ENCODE assay signal across 14 mouse cellular contexts in the genomic region with DNA sequence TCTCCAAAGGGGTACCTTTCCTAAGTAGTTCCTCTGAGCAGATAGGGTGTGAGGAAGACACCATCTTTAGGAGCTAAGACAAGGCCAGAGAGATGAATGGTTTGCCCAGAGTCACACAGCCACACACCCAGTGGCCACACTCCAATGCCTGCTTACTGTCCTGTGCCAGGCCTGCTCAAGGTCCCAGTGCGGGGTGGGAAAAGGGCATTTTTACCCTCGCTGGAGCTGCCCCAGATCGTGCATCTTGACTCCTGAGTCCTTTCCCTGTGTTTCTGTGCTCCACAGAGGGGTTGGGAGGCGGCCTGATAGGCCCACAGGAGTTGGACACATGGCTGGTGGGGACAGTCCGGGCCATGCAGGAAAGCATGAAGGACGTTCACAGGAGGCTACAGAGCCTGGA. TPM values are rescaled to one million over a fixed set of nuclear protein-coding genes. Genes with fewer than 3 reads are reported as not detected.
DNase-seq lines count a peak whose midpoint lies in the region; ATAC-seq and TF ChIP-seq lines count a peak whose summit lies in the region.
"Had no signal": no experiment of that assay in that cellular context is flagged by ENCODE, and none has a peak within 500 bp of the region (broad histone marks: within the 10 kb centered on the region; RNA-seq: fewer than 3 reads in every experiment).

No protein-coding gene starts in this region.

- H3K4me3 ChIP-seq in heart, postnatal 0 days (ENCODE audit: low read depth, low read length), result no peak overlapping the region
- H3K4me3 ChIP-seq in ES-E14 (ENCODE audit: insufficient read depth in 1 of 2, low read depth in 1 of 2, low read length in 2 of 2, poor library complexity in 1 of 2, severe bottlenecking in 1 of 2), result no peak overlapping the region
- H3K4me3 ChIP-seq in liver, embryonic 14.5 days (ENCODE audit: insufficient read depth in 1 of 2, low read depth in 2 of 2, low read length in 2 of 2), result peak overlapping the region; percentile 61 to 76
- H3K4me3 ChIP-seq: embryonic facial prominence, embryonic 12.5 days; hindbrain, embryonic 15.5 days; midbrain, embryonic 15.5 days had no signal

- H3K4me1 ChIP-seq in heart, postnatal 0 days (ENCODE audit: control insufficient read depth, insufficient read depth), result peaks cover 12% of the 10 kb centered on the region
- peaks cover 0 to 26% of the 10 kb centered on the region in 2 experiments; a peak in 2 of 4 replicates for H3K4me1 ChIP-seq in ES-E14 (ENCODE audit: control insufficient read depth in 2 of 2, insufficient read depth in 2 of 2, low read length in 2 of 2, poor library complexity in 1 of 2)
- peaks cover 34 to 39% of the 10 kb centered on the region in 2 experiments for H3K4me1 ChIP-seq in liver, embryonic 14.5 days (replicated peaks; ENCODE audit: control insufficient read depth in 2 of 2, insufficient read depth in 2 of 2, low read length in 1 of 2)

- no peak for ATAC-seq in heart, postnatal 0 days (ENCODE audit: insufficient read depth, low read depth)
- no peak for ATAC-seq in liver, embryonic 14.5 days (ENCODE audit: insufficient read depth)
- ATAC-seq: midbrain, embryonic 15.5 days had no signal

- in situ Hi-C loops in ES-E14 (cut with MboI; ENCODE audit: low sequenced_read_pairs in 2 of 2, unreplicated experiment in 2 of 2), result no loop called here

- no peaks in the 10 kb centered on the region for H3K9me3 ChIP-seq in heart, postnatal 0 days (replicated peaks; ENCODE audit: control insufficient read depth, low read length)
- no peaks in the 10 kb centered on the region for H3K9me3 ChIP-seq in ES-E14 (ENCODE audit: control insufficient read depth, insufficient read depth, low read depth, low read length)
- H3K9me3 ChIP-seq in liver, embryonic 14.5 days (ENCODE audit: control insufficient read depth, low read length), result no peaks in the 10 kb centered on the region
- H3K9me3 ChIP-seq: embryonic facial prominence, embryonic 12.5 days; hindbrain, embryonic 15.5 days; midbrain, embryonic 15.5 days had no signal

- peak overlapping the region; percentile 8; the same call in 1 of the 2 replicates for H3K27ac ChIP-seq in heart, postnatal 0 days (ENCODE audit: low read depth)
- no peak overlapping the region for H3K27ac ChIP-seq in ES-E14 (ENCODE audit: insufficient read depth, low read depth, low read length, poor library complexity, severe bottlenecking)
- H3K27ac ChIP-seq in liver, embryonic 14.5 days, result peak overlapping the region; percentile 94
- H3K27ac ChIP-seq: embryonic facial prominence, embryonic 12.5 days; hindbrain, embryonic 15.5 days; midbrain, embryonic 15.5 days had no signal

- no peaks in the 10 kb centered on the region for H3K27me3 ChIP-seq in heart, postnatal 0 days (ENCODE audit: control insufficient read depth, insufficient read depth, low read length)
- H3K27me3 ChIP-seq in liver, embryonic 14.5 days (ENCODE audit: control insufficient read depth, insufficient read depth, low read length), result peaks cover 12% of the 10 kb centered on the region

- H3K9ac ChIP-seq in heart, postnatal 0 days (replicated peaks; ENCODE audit: low read depth, low read length), result no peak overlapping the region
- H3K9ac ChIP-seq in ES-E14 (ENCODE audit: insufficient read depth, low read depth, low read length, poor library complexity, severe bottlenecking), result 0 out of 2 replicates have a peak overlapping the region, but pooled peaks have one; percentile 17
- peak overlapping the region; percentile 83 for H3K9ac ChIP-seq in liver, embryonic 14.5 days (replicated peaks)
- H3K9ac ChIP-seq: embryonic facial prominence, embryonic 12.5 days; hindbrain, embryonic 15.5 days; midbrain, embryonic 15.5 days had no signal

- 84% methylated on average over 6 of the region's 6 CpGs for WGBS in heart, postnatal 0 days
- 87% methylated on average over 6 of the region's 6 CpGs for WGBS in liver, embryonic 14.5 days (ENCODE audit: insufficient replicate concordance)

- intact Hi-C loops in heart, postnatal 25 days (cut with DNase I), result no loop called here

- no peak for TF ChIP-seq CTCF in heart, postnatal 0 days (IDR thresholded peaks at IDR 0.05; ENCODE audit: low read depth)
- peak; percentile 12; the same call in 1 of the 2 replicates for TF ChIP-seq CTCF in liver, embryonic 14.5 days (IDR thresholded peaks at IDR 0.05; ENCODE audit: low read depth)

- no peak overlapping the region for H3K4me2 ChIP-seq in heart, postnatal 0 days (ENCODE audit: low read depth, low read length)
- H3K4me2 ChIP-seq in liver, embryonic 14.5 days (ENCODE audit: low read depth), result peak overlapping the region; percentile 73
- H3K4me2 ChIP-seq: embryonic facial prominence, embryonic 12.5 days; hindbrain, embryonic 15.5 days; midbrain, embryonic 15.5 days had no signal

- no peaks in the 10 kb centered on the region; the same call in 1 of the 2 replicates for H3K36me3 ChIP-seq in heart, postnatal 0 days (replicated peaks; ENCODE audit: control insufficient read depth, insufficient read depth, low read length)
- H3K36me3 ChIP-seq in ES-E14 (ENCODE audit: control insufficient read depth, insufficient read depth, low read length, poor library complexity, severe bottlenecking), result no peaks in the 10 kb centered on the region
- peaks cover 22% of the 10 kb centered on the region for H3K36me3 ChIP-seq in liver, embryonic 14.5 days (replicated peaks; ENCODE audit: control insufficient read depth, insufficient read depth, low read depth)
- H3K36me3 ChIP-seq: embryonic facial prominence, embryonic 12.5 days; hindbrain, embryonic 15.5 days; midbrain, embryonic 15.5 days had no signal

- DNase-seq in adrenal gland, postnatal 14 days, result peak; percentile 55
- no peak for DNase-seq in adrenal gland, adult 8-10 months
- no peak for DNase-seq in heart, postnatal 0 days (ENCODE audit: low spot score)
- DNase-seq in heart, postnatal 25 days (ENCODE audit: low spot score), result no peak
- no peak for DNase-seq in ES-E14 (ENCODE audit: low read depth, low spot score)
- DNase-seq in liver, embryonic 14.5 days (ENCODE audit: low read depth in 3 of 3, low spot score in 3 of 3), result no peak
- no peak for DNase-seq in frontal cortex, adult 2 months (ENCODE audit: extremely low spot score in 1 of 2, low spot score in 1 of 2)
- DNase-seq: cerebellum, postnatal 25 days; lung, adult 2 months; thymus, postnatal 36 days had no signal

- TF ChIP-seq EP300 in heart, postnatal 0 days (IDR thresholded peaks at IDR 0.05; ENCODE audit: low read depth), result no peak
- no peak for TF ChIP-seq EP300 in liver, embryonic 14.5 days (IDR thresholded peaks at IDR 0.05; ENCODE audit: low read depth)

TF ChIP-seq in ES-E14, 5 proteins besides CTCF, POLR2A, EP300 and RAD21:
- TF ChIP-seq MAFK (IDR thresholded peaks at IDR 0.05; ENCODE audit: insufficient read depth, low read depth, low read length), result no peak
- no peak for TF ChIP-seq CHD2 (IDR thresholded peaks at IDR 0.05; ENCODE audit: low read depth, low read length)
- TF ChIP-seq ZNF384 (IDR thresholded peaks at IDR 0.05; ENCODE audit: low read depth, low read length), result no peak
- TF ChIP-seq ZC3H11A (IDR thresholded peaks at IDR 0.05; ENCODE audit: borderline replicate concordance, low read depth, low read length), result no peak
- TF ChIP-seq HCFC1 (IDR thresholded peaks at IDR 0.05; ENCODE audit: borderline replicate concordance, insufficient read depth, low read length), result no peak

RNA-seq across cellular contexts. Expression of a gene that starts 4.3 kb away (rescaled TPM):
- total RNA-seq in adrenal gland, postnatal 14 days (2021), result 77.8 and 84.9 TPM in 2 replicates
- 100 to 1,000 TPM; 114 to 181 (median 146) TPM for total RNA-seq in adrenal gland, adult 8-10 months (2022)
- total RNA-seq in heart, postnatal 0 days (2014; rRNA removed; ENCODE audit: low replicate concordance), result 16.3 and 20.0 TPM in 2 replicates
- 21.6 and 22.2 TPM in 2 replicates for polyA plus RNA-seq in heart, postnatal 0 days (2015; fragmentation: Nextera tagmentation; extraction: Ambion mirVana)
- total RNA-seq in heart, postnatal 25 days (2021), result 10 to 100 TPM; 36.7 to 39.0 TPM
- 14.0 and 19.7 TPM in 2 replicates for total RNA-seq in ES-E14 (2012; rRNA removed)
- 22.2 and 27.3 TPM in 2 replicates for polyA plus RNA-seq in liver, embryonic 14.5 days (2012; rRNA removed)
- polyA plus RNA-seq in liver, embryonic 14.5 days (2014; fragmentation: Nextera tagmentation; extraction: Ambion mirVana), result 49.7 and 63.2 TPM in 2 replicates
- polyA plus RNA-seq in frontal cortex, adult 2 months (2012; rRNA removed), result 38.1 and 44.9 TPM in 2 replicates

RNA-seq across cellular contexts. Expression of a gene that starts 4.4 kb away (rescaled TPM):
- total RNA-seq in adrenal gland, postnatal 14 days (2021), result 9.3 and 11.2 TPM in 2 replicates
- total RNA-seq in adrenal gland, adult 8-10 months (2022), result 10 to 100 TPM; 10.0 to 18.9 (median 13.6) TPM
- total RNA-seq in heart, postnatal 0 days (2014; rRNA removed; ENCODE audit: low replicate concordance), result 27.0 and 38.9 TPM in 2 replicates
- polyA plus RNA-seq in heart, postnatal 0 days (2015; fragmentation: Nextera tagmentation; extraction: Ambion mirVana), result 14.5 and 16.3 TPM in 2 replicates
- 10 to 100 TPM; 14.7 to 16.3 TPM for total RNA-seq in heart, postnatal 25 days (2021)
- total RNA-seq in ES-E14 (2012; rRNA removed), result 8.0 and 13.2 TPM in 2 replicates
- polyA plus RNA-seq in liver, embryonic 14.5 days (2012; rRNA removed), result 0.31 and 0.36 TPM in 2 replicates
- polyA plus RNA-seq in liver, embryonic 14.5 days (2014; fragmentation: Nextera tagmentation; extraction: Ambion mirVana), result 0.06 and 0.29 TPM in 2 replicates
- 12.3 and 13.3 TPM in 2 replicates for polyA plus RNA-seq in frontal cortex, adult 2 months (2012; rRNA removed)
- total RNA-seq: megakaryocyte, adult 5-6 weeks had no signal

RNA-seq across cellular contexts. Expression of a gene that starts 10.2 kb away (rescaled TPM):
- 57.8 and 62.1 TPM in 2 replicates for total RNA-seq in adrenal gland, postnatal 14 days (2021)
- total RNA-seq in adrenal gland, adult 8-10 months (2022), result 10 to 100 TPM; 75.2 to 90.2 (median 86.0) TPM
- total RNA-seq in heart, postnatal 0 days (2014; rRNA removed; ENCODE audit: low replicate concordance), result 9.0 and 11.0 TPM in 2 replicates
- 3.2 and 3.3 TPM in 2 replicates for polyA plus RNA-seq in heart, postnatal 0 days (2015; fragmentation: Nextera tagmentation; extraction: Ambion mirVana)
- 10 to 100 TPM; 17.5 to 18.8 TPM for total RNA-seq in heart, postnatal 25 days (2021)
- total RNA-seq in ES-E14 (2012; rRNA removed), result 20.0 and 29.1 TPM in 2 replicates
- polyA plus RNA-seq in liver, embryonic 14.5 days (2012; rRNA removed), result 8.4 and 11.4 TPM in 2 replicates
- 2.4 and 2.6 TPM in 2 replicates for polyA plus RNA-seq in liver, embryonic 14.5 days (2014; fragmentation: Nextera tagmentation; extraction: Ambion mirVana)
- 25.6 and 25.8 TPM in 2 replicates for polyA plus RNA-seq in frontal cortex, adult 2 months (2012; rRNA removed)

RNA-seq across cellular contexts. Expression of a gene that starts 26.4 kb away (rescaled TPM):
- 3.9 and 5.6 TPM in 2 replicates for total RNA-seq in adrenal gland, postnatal 14 days (2021)
- 1 to 10 TPM; 6.1 to 9.3 (median 8.6) TPM for total RNA-seq in adrenal gland, adult 8-10 months (2022)
- total RNA-seq in heart, postnatal 0 days (2014; rRNA removed; ENCODE audit: low replicate concordance), result 1.6 and 1.7 TPM in 2 replicates
- 4.2 and 4.9 TPM in 2 replicates for polyA plus RNA-seq in heart, postnatal 0 days (2015; fragmentation: Nextera tagmentation; extraction: Ambion mirVana)
- total RNA-seq in heart, postnatal 25 days (2021), result 1 to 10 TPM; 1.3 to 2.3 TPM
- 8.5 and 9.7 TPM in 2 replicates for total RNA-seq in ES-E14 (2012; rRNA removed)
- polyA plus RNA-seq in liver, embryonic 14.5 days (2012; rRNA removed), result 2.2 and 3.5 TPM in 2 replicates
- polyA plus RNA-seq in liver, embryonic 14.5 days (2014; fragmentation: Nextera tagmentation; extraction: Ambion mirVana), result 3.4 and 4.4 TPM in 2 replicates
- 11.5 and 14.1 TPM in 2 replicates for polyA plus RNA-seq in frontal cortex, adult 2 months (2012; rRNA removed)

Comparison
In these comparisons a context has a peak if more than half of its experiments do, and no peak if none do; other contexts are left out.
1. H3K4me3 ChIP-seq: peak in liver, embryonic 14.5 days (2 of 2); none in heart, postnatal 0 days (single experiment) and ES-E14 (0 of 2).